Mouse (Mus musculus) right cerebral cortex, adult 18-20 months (tissue): Measurements from ENCODE around the gene Fbxw4.

Experiments
- DNase-seq: peaks from one replicate; pipeline ENCODE4 v3.0.0; 2022; ENCODE audit warnings: mixed read lengths

Gene Fbxw4

DNA sequence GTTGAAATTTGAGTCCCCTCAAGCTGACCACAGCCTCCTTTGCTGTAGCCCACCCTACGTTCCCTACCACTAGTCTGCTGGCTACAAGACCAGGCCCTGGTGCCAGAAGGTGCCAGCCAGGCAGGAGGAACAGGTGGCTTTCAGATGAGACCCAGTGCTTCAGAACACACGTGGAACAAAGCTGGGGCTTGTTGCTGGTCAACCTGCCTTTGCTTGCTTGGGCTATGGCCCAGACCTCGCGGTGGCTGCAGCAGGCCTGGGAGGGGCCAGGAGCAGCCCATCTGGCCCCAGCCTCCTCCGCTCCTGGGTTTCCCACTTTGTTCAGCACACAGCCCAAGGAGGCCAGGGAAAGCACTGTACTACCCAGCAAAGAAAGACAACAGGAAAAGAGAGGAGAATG, 49.3 kb downstream of the Fbxw4 start:
- DNase-seq = no peak

- DNase-seq = no peak
Observed at GRCm38 (mm10) chr19:45608648-45609339, 51.3 kb downstream of the Fbxw4 start.

DNA sequence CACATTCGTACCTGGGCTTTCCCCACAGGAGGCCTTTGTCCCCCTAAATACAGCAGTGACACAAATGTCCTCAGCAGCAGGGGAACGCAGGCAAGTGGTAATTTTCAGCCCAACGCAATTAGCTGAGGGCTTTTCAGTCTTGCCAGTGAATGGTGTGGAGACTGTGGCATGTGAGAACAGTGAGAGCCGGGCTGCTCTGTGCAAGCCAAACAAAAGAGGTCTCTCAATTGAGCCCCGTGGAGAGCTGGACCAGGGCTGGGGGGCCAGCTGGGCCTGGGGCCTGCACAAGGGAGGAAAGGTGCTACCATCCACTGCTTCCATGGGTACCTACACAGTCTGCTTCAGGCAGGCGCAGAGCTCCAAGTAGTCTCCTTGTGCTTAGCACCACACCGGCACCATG, 52.6 kb downstream of the Fbxw4 start:
- DNase-seq = no peak

DNA sequence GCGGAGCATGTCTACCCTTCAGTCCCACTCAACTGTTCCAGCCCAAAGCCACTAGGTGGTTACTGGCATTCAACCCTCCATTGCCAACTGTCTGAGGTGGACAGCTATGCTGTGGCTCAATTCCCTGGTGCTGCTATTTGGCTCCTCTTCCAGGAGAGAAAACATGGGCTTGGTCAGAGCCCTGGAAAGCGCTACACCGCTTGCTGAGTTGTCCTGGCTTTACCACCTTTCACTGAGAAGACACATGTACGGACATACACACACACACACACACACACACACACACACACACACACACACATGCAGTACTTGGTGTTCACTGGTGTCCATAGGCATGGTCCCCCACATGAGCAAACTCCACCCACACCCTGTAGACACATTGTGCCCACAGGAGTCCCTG, 53.4 kb downstream of the Fbxw4 start:
- no peak for DNase-seq

GRCm38 (mm10) chr19:45602606-45603005, 57.5 kb downstream of the Fbxw4 start:
- no peak for DNase-seq

- no peak for DNase-seq
Observed at GRCm38 (mm10) chr19:45597106-45597505, 63.0 kb downstream of the Fbxw4 start.

- no peak for DNase-seq
Observed at GRCm38 (mm10) chr19:45596434-45596833, 63.7 kb downstream of the Fbxw4 start.

- no peak for DNase-seq
Observed at GRCm38 (mm10) chr19:45596019-45596418, 64.1 kb downstream of the Fbxw4 start.

GRCm38 (mm10) chr19:45595481-45595880, 64.6 kb downstream of the Fbxw4 start:
- no peak for DNase-seq

GRCm38 (mm10) chr19:45594079-45594478, 66.0 kb downstream of the Fbxw4 start:
- no peak for DNase-seq

GRCm38 (mm10) chr19:45592916-45593315, 67.2 kb downstream of the Fbxw4 start:
- DNase-seq = no peak

DNA sequence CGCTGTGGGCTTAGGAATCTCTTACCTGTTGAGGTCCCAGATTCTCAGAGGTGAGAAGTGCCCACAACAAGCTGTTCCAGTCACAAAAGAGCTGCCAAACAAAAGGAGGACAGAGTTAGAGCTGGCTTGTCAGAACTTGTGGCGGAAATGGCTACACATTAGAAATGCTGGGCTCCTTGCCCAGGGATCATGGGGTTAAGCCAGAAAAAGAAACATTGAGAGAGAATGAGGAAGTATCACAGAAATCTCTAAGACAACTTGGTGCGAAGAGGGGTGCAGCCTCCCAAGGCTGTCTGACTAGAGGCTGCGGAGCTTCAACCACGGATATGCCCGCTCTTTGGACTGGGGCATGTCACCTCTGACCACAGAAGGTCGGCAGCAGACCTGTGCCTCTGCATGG, 68.4 kb downstream of the Fbxw4 start:
- DNase-seq = no peak

DNA sequence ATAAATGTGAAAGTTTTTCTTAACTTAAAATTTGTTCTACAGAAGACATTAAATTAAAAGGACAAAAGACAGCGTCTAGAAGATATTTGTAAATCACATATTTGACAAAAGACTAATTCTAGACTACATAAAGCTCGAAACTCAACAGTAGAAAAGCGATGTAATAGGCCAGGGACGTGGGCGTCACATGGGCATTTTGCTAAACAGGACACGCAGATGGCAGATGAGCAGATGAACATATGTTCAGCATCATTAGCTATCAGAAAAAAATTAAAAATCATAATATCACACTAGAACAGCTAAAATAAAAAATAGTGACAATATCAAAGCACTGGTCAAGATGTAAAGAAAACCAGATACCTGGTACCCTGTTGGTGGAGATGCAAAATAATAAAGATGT, 70.4 kb downstream of the Fbxw4 start:
- no peak for DNase-seq

- no peak for DNase-seq
Observed at GRCm38 (mm10) chr19:45587509-45588292, 72.4 kb downstream of the Fbxw4 start.

GRCm38 (mm10) chr19:45586850-45587249, 73.3 kb downstream of the Fbxw4 start:
- DNase-seq = no peak

DNA sequence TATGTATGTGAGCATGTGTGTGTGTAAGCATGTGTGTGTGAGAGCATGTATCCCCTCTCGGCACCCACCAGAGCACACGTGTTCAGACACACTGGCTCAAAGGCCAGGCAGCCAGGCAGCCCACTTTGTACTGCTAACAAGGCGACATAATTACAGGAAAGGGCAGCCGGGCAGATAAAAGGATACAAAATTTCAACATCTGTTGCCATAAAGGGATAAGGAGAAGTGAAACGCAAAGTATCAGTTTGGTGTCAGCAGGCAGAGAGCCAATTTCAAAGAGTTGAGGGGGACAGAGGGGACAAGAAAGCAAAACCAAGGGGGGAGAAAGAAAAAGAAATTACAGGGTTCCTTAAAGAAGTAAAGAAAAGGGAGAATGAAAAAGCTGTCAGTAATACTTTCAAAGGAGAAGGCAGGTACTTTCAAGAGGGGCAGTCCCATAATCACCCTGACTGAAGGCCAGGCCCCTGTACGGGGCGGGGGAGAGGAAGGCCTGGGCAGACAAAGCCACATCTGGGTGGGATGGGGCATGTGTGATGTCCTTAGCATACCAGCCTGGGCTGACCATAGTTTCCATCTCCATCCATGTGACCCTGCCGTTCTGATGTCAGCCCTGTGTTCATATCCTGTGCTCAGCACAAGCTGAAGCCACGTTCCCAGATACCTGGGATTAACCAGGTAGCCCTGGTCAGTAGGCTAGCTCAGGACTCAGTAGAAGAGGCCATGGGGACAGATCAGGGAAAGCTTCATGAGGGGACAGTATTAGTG, 75.1 kb downstream of the Fbxw4 start:
- DNase-seq = no peak

DNA sequence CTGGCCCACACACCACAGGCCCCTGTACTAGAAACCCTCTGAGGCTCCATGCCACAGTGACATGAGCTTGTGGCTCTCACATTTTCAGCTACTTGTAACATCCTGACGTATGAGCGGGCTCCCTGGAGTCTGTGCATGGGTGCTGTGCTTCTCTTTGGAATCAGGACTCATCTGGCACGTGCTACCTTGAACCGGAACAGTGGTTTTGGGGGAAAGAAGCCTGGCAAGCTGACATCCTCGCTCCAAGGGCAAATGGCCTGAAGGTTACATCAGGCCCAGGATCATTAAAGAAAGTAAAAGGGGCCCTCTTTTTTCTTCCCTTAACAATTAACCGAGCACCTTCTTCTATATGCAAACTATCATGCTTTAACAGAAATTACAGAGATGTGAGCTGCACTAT, 77.0 kb downstream of the Fbxw4 start:
- DNase-seq = no peak

DNA sequence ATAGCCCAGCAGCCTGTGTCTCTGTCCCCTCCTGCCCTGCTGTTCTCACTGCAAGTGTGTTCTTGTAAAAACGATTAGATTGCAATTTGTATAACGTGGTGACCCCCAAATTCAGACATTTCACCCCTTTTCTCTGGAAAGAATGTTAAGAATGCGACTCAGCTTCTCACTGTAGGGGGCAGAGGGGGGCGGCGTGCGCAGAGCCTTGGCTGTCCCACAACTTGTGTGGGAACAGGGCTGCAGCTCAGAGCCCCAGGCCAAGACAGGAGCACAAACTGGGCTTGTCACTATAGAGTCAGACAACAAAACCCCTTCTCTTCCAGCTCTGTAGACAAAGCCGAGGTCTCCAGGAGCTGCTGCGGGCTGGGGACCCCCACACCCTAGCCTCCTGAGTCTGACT, 78.0 kb downstream of the Fbxw4 start:
- DNase-seq = no peak

DNA sequence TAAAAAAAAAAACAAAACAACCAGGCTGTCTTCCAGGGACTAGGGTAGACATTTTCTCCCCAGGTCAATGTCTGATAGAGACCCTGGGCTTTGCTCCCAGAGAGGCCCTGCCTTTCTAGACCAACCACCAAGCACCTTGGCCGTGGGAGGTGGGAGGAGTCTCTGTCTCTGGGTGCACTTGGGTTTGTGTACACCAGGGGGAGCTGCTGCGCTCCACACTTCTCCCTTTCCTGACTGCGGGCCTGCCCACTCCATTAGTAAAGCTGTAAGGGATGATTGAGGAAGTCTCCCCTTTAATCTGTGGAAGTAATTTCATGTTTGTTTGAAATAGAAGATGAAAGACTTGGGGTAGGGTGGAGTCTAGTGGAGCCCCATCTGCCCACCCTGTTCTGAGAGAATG, 78.9 kb downstream of the Fbxw4 start:
- DNase-seq = peak; percentile 28

DNA sequence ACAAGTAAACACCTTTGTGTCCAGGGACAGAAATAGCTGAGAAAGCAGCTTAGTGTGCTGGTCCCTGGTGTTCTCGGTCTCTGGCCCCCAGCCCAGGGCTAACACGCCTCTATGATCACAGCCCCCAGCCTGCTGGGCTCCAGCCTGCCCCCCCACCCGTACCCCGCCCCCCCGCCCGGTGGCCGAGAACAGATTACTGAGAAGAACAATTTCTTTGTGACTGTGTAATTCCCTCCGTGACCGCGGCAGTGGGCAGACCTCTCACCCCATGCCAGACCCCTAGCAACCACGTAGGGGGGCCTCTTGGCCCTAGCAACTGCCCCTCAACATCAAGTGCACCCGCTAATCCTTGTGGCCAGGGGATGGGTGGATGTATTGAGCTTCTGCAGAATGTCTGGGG, 79.9 kb downstream of the Fbxw4 start:
- DNase-seq = no peak

DNA sequence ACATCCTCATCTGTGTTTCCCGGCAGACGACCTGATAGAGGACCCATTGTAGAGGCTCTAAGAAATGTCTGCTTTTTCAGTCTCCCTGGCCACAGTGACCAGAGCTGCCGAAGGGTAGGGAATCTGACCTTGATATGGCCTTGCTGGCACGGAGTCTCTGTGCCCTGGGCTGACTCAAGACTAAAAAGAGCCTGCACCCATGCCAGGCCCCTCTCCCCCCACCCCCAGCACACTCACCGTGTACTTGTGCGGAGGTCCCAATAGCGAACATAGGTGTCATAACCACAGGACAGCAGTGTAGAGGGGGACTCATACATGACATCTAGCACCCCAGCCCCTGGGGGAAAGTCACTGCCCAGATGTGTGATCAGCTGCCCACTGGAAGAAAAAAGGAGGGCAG, 80.7 kb downstream of the Fbxw4 start:
- no peak for DNase-seq

GRCm38 (mm10) chr19:45578976-45579375, 81.1 kb downstream of the Fbxw4 start:
- no peak for DNase-seq

GRCm38 (mm10) chr19:45577141-45577750, 82.9 kb downstream of the Fbxw4 start:
- DNase-seq = no peak
